Mouse (Mus musculus): ENCODE measurements at regions not wholly inside any gene's neighbourhood (a gene's known extent, or its start where the extent isn't known, plus 50 kb on each side); places are given as distances from the start of the nearest gene placed in this dataset.

- ATAC-seq = peak; percentile 90
Measured at GRCm38 (mm10) chr15:62144776-62145564, 1222.2 kb upstream of the A1bg start.

- no peak for ATAC-seq
Measured at GRCm38 (mm10) chr15:62139859-62140258, 1217.0 kb upstream of the A1bg start.

- ATAC-seq = no peak
Measured at GRCm38 (mm10) chr15:62139192-62139591, 1216.4 kb upstream of the A1bg start.

GRCm38 (mm10) chr15:62138701-62139100, 1215.9 kb upstream of the A1bg start:
- no peak for ATAC-seq

GRCm38 (mm10) chr15:62136932-62137594, 1214.3 kb upstream of the A1bg start:
- no peak for ATAC-seq

GRCm38 (mm10) chr15:62134835-62135234, 1212.0 kb upstream of the A1bg start:
- no peak for ATAC-seq

- ATAC-seq = no peak
Measured at GRCm38 (mm10) chr15:62134308-62134707, 1211.5 kb upstream of the A1bg start.

GRCm38 (mm10) chr15:62132895-62133294, 1210.1 kb upstream of the A1bg start:
- no peak for ATAC-seq

GRCm38 (mm10) chr15:62131686-62132085, 1208.9 kb upstream of the A1bg start:
- ATAC-seq = no peak

- ATAC-seq = no peak
Measured at GRCm38 (mm10) chr15:62130530-62130929, 1207.7 kb upstream of the A1bg start.

GRCm38 (mm10) chr15:62128546-62129212, 1205.9 kb upstream of the A1bg start:
- no peak for ATAC-seq

- ATAC-seq = no peak
Measured at GRCm38 (mm10) chr15:62127602-62128158, 1204.9 kb upstream of the A1bg start.

GRCm38 (mm10) chr15:62125718-62126117, 1202.9 kb upstream of the A1bg start:
- no peak for ATAC-seq

GRCm38 (mm10) chr15:62123756-62124155, 1200.9 kb upstream of the A1bg start:
- ATAC-seq = no peak

- no peak for ATAC-seq
Measured at GRCm38 (mm10) chr15:62122265-62123023, 1199.6 kb upstream of the A1bg start.

- ATAC-seq = no peak
Measured at GRCm38 (mm10) chr15:62121696-62122095, 1198.9 kb upstream of the A1bg start.

GRCm38 (mm10) chr15:62120735-62121134, 1197.9 kb upstream of the A1bg start:
- no peak for ATAC-seq

- no peak for ATAC-seq
Measured at GRCm38 (mm10) chr15:62118997-62119396, 1196.2 kb upstream of the A1bg start.

GRCm38 (mm10) chr15:62116184-62116583, 1193.4 kb upstream of the A1bg start:
- no peak for ATAC-seq

- no peak for ATAC-seq
Measured at GRCm38 (mm10) chr15:62114815-62115214, 1192.0 kb upstream of the A1bg start.

- no peak for ATAC-seq
Measured at GRCm38 (mm10) chr15:62112151-62112550, 1189.3 kb upstream of the A1bg start.

- no peak for ATAC-seq
Measured at GRCm38 (mm10) chr15:62107976-62108375, 1185.2 kb upstream of the A1bg start.

Measured in activated CD4-positive, CD25-positive, alpha-beta regulatory T cell, adult 4 months (primary cell).